Mouse (Mus musculus): ENCODE measurements around the gene Tfrc. TPM values are rescaled to one million over a fixed set of nuclear protein-coding genes. Genes with fewer than 3 reads are reported as not detected.

The Tfrc gene
- polyA plus RNA-seq, 1 experiment from 2014 or later: 37.0 TPM

- Histone ChIP-seq H3K9ac (ENCODE audit: low read depth, low read length) (no peak overlapping the region), H3K36me3 (ENCODE audit: insufficient read depth, low read length) (peaks cover 32% of the 10 kb centered on the region), H3K4me3 (replicated peaks; ENCODE audit: low read depth, low read length) (no peak overlapping the region), H3K4me2 (ENCODE audit: low read length) (no peak overlapping the region), H3K27ac (no peak overlapping the region), H3K4me1 (replicated peaks; ENCODE audit: insufficient read depth, low read length) (no peaks in the 10 kb centered on the region), H3K9me3 (replicated peaks; ENCODE audit: low read length) (no peaks in the 10 kb centered on the region), H3K27me3 (ENCODE audit: insufficient read depth, low read length) (no peaks in the 10 kb centered on the region)
- no peak for ATAC-seq (replicated peaks; ENCODE audit: low FRiP score, low read depth)
- TF ChIP-seq CTCF (IDR thresholded peaks at IDR 0.05; ENCODE audit: low read depth): no peak
- no peak for DNase-seq (ENCODE audit: low spot score)
- WGBS: 90% methylated on average over 8 of the region's 8 CpGs
Observed at GRCm38 (mm10) chr16:32628140-32628539, 19.4 kb downstream of the Tfrc start.

DNA sequence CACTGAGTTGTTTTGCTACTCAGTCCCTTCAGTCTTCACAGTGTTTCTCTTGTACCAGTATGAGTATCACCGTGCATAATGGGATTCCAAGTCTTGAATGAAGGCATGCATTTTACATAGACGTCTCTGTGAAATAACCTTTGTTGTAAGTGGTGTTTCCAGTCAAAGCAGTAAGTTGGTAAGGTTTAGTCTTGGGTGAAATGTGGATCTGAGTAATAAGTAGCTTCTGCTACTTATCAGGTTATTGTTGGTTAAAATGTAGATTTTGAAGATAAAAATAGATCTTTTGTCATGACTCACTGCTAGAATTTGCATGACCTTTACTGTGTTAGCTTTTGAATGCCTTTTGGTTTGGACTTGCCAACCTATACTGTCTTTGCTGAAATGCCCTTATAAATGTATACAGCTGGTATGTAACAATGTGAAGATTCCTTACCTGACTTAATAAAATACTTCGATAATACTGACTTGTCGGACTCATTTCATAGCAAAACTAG, 23.7 kb downstream of the Tfrc start:
- ATAC-seq (replicated peaks; ENCODE audit: low FRiP score, low read depth): no peak
- H3K36me3 ChIP-seq (ENCODE audit: insufficient read depth, low read length): peaks cover 16% of the 10 kb centered on the region
- 96% methylated on average over 4 of the region's 4 CpGs for WGBS
- DNase-seq (ENCODE audit: low spot score): no peak
- no peaks in the 10 kb centered on the region for H3K9me3 ChIP-seq (replicated peaks; ENCODE audit: low read length)
- H3K4me2 ChIP-seq (ENCODE audit: low read length): no peak overlapping the region
- H3K27ac ChIP-seq: no peak overlapping the region
- H3K4me3 ChIP-seq (replicated peaks; ENCODE audit: low read depth, low read length): no peak overlapping the region
- no peaks in the 10 kb centered on the region for H3K4me1 ChIP-seq (replicated peaks; ENCODE audit: insufficient read depth, low read length)
- H3K9ac ChIP-seq (ENCODE audit: low read depth, low read length): no peak overlapping the region
- no peaks in the 10 kb centered on the region for H3K27me3 ChIP-seq (ENCODE audit: insufficient read depth, low read length)
- TF ChIP-seq CTCF (IDR thresholded peaks at IDR 0.05; ENCODE audit: low read depth): no peak

- no peak for TF ChIP-seq CTCF (IDR thresholded peaks at IDR 0.05; ENCODE audit: low read depth)
- H3K27me3 ChIP-seq (ENCODE audit: insufficient read depth, low read length): no peaks in the 10 kb centered on the region
- WGBS: 91% methylated on average over 4 of the region's 4 CpGs
Observed at GRCm38 (mm10) chr16:32633486-32634012, 24.8 kb downstream of the Tfrc start.

GRCm38 (mm10) chr16:32634183-32634582, 25.5 kb downstream of the Tfrc start:
- no peak overlapping the region for H3K27ac ChIP-seq
- H3K4me3 ChIP-seq (replicated peaks; ENCODE audit: low read depth, low read length): no peak overlapping the region
- 82% methylated on average over 5 of the region's 5 CpGs for WGBS
- DNase-seq (ENCODE audit: low spot score) (no peak), ATAC-seq (replicated peaks; ENCODE audit: low FRiP score, low read depth) (no peak)
- H3K27me3 ChIP-seq (ENCODE audit: insufficient read depth, low read length): no peaks in the 10 kb centered on the region
- TF ChIP-seq CTCF (IDR thresholded peaks at IDR 0.05; ENCODE audit: low read depth): no peak
- no peak overlapping the region for H3K4me2 ChIP-seq (ENCODE audit: low read length)
- no peaks in the 10 kb centered on the region for H3K4me1 ChIP-seq (replicated peaks; ENCODE audit: insufficient read depth, low read length)
- peaks cover 4% of the 10 kb centered on the region for H3K36me3 ChIP-seq (ENCODE audit: insufficient read depth, low read length)
- H3K9ac ChIP-seq (ENCODE audit: low read depth, low read length): no peak overlapping the region
- H3K9me3 ChIP-seq (replicated peaks; ENCODE audit: low read length): no peaks in the 10 kb centered on the region

More at GRCm38 (mm10) chr16:32633486-32634012, 24.8 kb downstream of the Tfrc start:
- no peak overlapping the region for H3K4me3 ChIP-seq (replicated peaks; ENCODE audit: low read depth, low read length)
- no peak overlapping the region for H3K27ac ChIP-seq
- no peak for ATAC-seq (replicated peaks; ENCODE audit: low FRiP score, low read depth)
- H3K4me2 ChIP-seq (ENCODE audit: low read length): no peak overlapping the region
- no peaks in the 10 kb centered on the region for H3K4me1 ChIP-seq (replicated peaks; ENCODE audit: insufficient read depth, low read length)
- DNase-seq (ENCODE audit: low spot score): no peak
- H3K9me3 ChIP-seq (replicated peaks; ENCODE audit: low read length): no peaks in the 10 kb centered on the region
- H3K9ac ChIP-seq (ENCODE audit: low read depth, low read length): no peak overlapping the region
- peaks cover 7% of the 10 kb centered on the region for H3K36me3 ChIP-seq (ENCODE audit: insufficient read depth, low read length)

DNA sequence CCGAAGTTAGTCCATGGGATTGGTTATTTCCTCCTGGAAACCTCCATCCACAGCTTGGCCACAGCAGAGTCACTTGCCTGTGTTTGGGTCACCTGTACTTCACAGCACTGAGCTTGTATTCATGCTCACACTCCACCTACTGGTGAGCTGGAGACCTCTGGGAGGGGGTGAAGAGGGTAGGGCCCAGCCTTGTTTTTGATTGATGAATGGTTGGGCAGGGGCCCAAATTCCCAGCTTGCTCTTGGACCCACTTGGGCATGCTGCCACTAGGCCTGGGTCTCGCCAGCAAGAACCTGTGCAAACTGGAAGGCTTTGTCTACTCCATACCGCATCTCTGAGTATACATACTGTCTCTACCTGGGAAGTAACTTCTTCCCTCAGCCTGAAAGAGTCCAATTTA, 26.6 kb downstream of the Tfrc start:
- no peak overlapping the region for H3K4me3 ChIP-seq (replicated peaks; ENCODE audit: low read depth, low read length)
- 78% methylated on average over 3 of the region's 3 CpGs for WGBS
- DNase-seq (ENCODE audit: low spot score): no peak
- peak; percentile 52 for TF ChIP-seq CTCF (IDR thresholded peaks at IDR 0.05; ENCODE audit: low read depth)
- peak; percentile 49; the same call in 1 of the 2 replicates for ATAC-seq (replicated peaks; ENCODE audit: low FRiP score, low read depth)
- no peaks in the 10 kb centered on the region for H3K9me3 ChIP-seq (replicated peaks; ENCODE audit: low read length)
- H3K27me3 ChIP-seq (ENCODE audit: insufficient read depth, low read length): no peaks in the 10 kb centered on the region
- no peak overlapping the region for H3K4me2 ChIP-seq (ENCODE audit: low read length)
- H3K36me3 ChIP-seq (ENCODE audit: insufficient read depth, low read length): peaks cover 4% of the 10 kb centered on the region; the same call in 1 of the 2 replicates
- no peak overlapping the region for H3K9ac ChIP-seq (ENCODE audit: low read depth, low read length)
- no peaks in the 10 kb centered on the region for H3K4me1 ChIP-seq (replicated peaks; ENCODE audit: insufficient read depth, low read length)
- H3K27ac ChIP-seq: no peak overlapping the region

- no peak for DNase-seq (ENCODE audit: low spot score)
- no peak overlapping the region for H3K4me2 ChIP-seq (ENCODE audit: low read length)
- no peaks in the 10 kb centered on the region for H3K4me1 ChIP-seq (replicated peaks; ENCODE audit: insufficient read depth, low read length)
- H3K9me3 ChIP-seq (replicated peaks; ENCODE audit: low read length): no peaks in the 10 kb centered on the region
- no peak overlapping the region for H3K4me3 ChIP-seq (replicated peaks; ENCODE audit: low read depth, low read length)
- no peaks in the 10 kb centered on the region for H3K27me3 ChIP-seq (ENCODE audit: insufficient read depth, low read length)
- 86% methylated on average over 3 of the region's 3 CpGs for WGBS
- no peaks in the 10 kb centered on the region for H3K36me3 ChIP-seq (ENCODE audit: insufficient read depth, low read length)
- ATAC-seq (replicated peaks; ENCODE audit: low FRiP score, low read depth): no peak
- no peak overlapping the region for H3K9ac ChIP-seq (ENCODE audit: low read depth, low read length)
- no peak overlapping the region for H3K27ac ChIP-seq
- TF ChIP-seq CTCF (IDR thresholded peaks at IDR 0.05; ENCODE audit: low read depth): no peak
Observed at GRCm38 (mm10) chr16:32636331-32636730, 27.6 kb downstream of the Tfrc start.
